Mouse (Mus musculus): ENCODE data around the gene Itih5. TPM values are rescaled to one million over a fixed set of nuclear protein-coding genes. Genes with fewer than 3 reads are reported as not detected.
A peak's percentile ranks its signal among the peaks of the same experiment; 100 is the strongest.

The Itih5 gene
- polyA plus RNA-seq, 1 experiment from 2014 or later: 22.5 TPM

DNA sequence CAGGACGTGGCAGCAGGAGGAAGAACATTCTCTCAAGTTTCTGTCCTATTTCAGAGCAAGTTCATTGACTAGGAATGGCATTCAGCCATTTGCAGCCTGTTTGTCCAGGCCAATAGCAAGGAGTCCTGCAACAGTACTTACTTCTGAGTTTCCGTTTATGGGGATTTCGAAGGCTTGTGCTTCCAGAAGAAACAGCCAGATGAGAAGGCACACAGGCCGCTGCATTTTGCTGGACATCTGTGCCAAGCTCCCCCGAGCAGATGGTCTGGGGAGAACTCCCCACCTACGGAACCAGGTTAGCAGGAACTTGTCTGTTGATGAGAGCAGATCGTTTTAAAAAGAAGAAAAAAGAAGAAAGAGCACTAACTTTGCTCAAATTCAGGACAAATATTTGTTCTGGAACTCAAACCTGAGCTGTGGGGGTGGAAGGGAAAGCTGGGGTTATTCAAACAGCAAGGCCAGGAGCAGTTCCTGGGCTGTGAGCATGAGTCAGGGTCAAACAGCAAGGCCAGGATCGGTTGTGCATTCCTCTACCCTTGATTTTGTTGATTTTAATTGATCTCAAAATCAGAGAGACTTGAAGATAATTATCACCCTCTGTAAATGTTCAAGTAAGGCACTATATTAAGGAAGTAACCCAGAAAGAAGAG, 22.9 kb upstream of the Itih5 start:
- no peaks in the 10 kb centered on the region for H3K27me3 ChIP-seq (replicated peaks; ENCODE audit: control insufficient read depth, insufficient read depth, low read length)
- WGBS: 52% methylated on average over 8 of the region's 8 CpGs
- H3K4me3 ChIP-seq (ENCODE audit: low read depth, low read length): no peak overlapping the region
- ATAC-seq (ENCODE audit: low read depth) (no peak), DNase-seq (ENCODE audit: low spot score) (peak; percentile 17)
- H3K36me3 ChIP-seq (ENCODE audit: control insufficient read depth, insufficient read depth, low read length): no peaks in the 10 kb centered on the region
- H3K27ac ChIP-seq (replicated peaks; ENCODE audit: low read depth, low read length): no peak overlapping the region
- no peaks in the 10 kb centered on the region for H3K9me3 ChIP-seq (ENCODE audit: control insufficient read depth, low read length)
- peaks cover 4% of the 10 kb centered on the region; the same call in 1 of the 2 replicates for H3K4me1 ChIP-seq (ENCODE audit: control insufficient read depth, insufficient read depth, low read length)
- H3K4me2 ChIP-seq (ENCODE audit: low read depth, low read length): no peak overlapping the region
- no peak overlapping the region for H3K9ac ChIP-seq (ENCODE audit: low read depth, low read length)

DNA sequence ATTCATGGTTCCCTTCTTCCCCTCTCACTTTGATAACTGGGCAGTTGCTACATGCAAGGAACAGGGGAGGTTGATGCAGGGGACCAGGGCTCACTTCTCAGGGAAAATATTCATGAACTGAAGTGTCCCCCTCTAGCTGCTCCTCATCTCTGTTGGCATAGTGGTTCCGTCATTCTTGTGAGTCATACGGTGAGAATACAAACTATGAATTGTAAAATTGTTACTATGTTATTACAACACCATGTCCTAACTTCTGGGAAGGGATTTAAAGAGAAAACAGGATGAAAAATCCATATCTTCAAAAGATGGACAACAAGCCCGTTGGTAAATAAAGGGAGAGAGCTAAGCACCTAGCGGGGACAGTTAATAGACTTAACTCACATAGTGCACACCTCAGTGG, 22.1 kb upstream of the Itih5 start, which contains the start of gene Itih2:
Gene Itih2, minus strand, starts transcription at position 101 of the 400 bp plus-strand sequence.
- Histone ChIP-seq H3K36me3 (ENCODE audit: control insufficient read depth, insufficient read depth, low read length) (no peaks in the 10 kb centered on the region), H3K27ac (replicated peaks; ENCODE audit: low read depth, low read length) (no peak within 1 kb of the TSS), H3K27me3 (replicated peaks; ENCODE audit: control insufficient read depth, insufficient read depth, low read length) (no peaks in the 10 kb centered on the region), H3K4me2 (ENCODE audit: low read depth, low read length) (no peak within 1 kb of the TSS), H3K4me1 (ENCODE audit: control insufficient read depth, insufficient read depth, low read length) (peaks cover 4% of the 10 kb centered on the region; the same call in 1 of the 2 replicates), H3K4me3 (ENCODE audit: low read depth, low read length) (no peak within 1 kb of the TSS), H3K9me3 (ENCODE audit: control insufficient read depth, low read length) (no peaks in the 10 kb centered on the region), H3K9ac (ENCODE audit: low read depth, low read length) (no peak within 1 kb of the TSS)
- WGBS: 89% methylated on average over 4 of the region's 4 CpGs
- no peak for DNase-seq (ENCODE audit: low spot score)
- no peak for ATAC-seq (ENCODE audit: low read depth)

DNA sequence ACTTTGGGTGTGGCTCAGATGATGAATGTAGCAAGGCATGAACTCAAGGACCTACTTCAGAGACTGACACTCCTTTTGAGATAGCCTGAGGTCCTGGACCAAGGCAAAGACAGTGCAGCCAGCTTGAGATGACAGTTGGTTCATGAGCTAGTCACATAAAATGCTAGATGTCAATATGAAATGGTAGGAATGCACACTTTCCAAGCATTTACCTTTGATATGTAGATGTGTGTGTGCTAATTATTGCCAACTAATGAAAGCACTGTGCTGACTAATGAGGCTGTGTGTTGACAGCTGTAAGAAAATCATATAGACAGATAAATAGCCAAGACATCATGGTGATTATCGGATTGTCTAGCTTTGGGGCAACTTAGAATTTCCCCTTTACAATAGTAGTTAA, 21.2 kb upstream of the Itih5 start:
- Histone ChIP-seq H3K4me1 (ENCODE audit: control insufficient read depth, insufficient read depth, low read length) (peaks cover 4% of the 10 kb centered on the region; the same call in 1 of the 2 replicates), H3K4me2 (ENCODE audit: low read depth, low read length) (no peak overlapping the region), H3K4me3 (ENCODE audit: low read depth, low read length) (no peak overlapping the region), H3K9me3 (ENCODE audit: control insufficient read depth, low read length) (no peaks in the 10 kb centered on the region), H3K27me3 (replicated peaks; ENCODE audit: control insufficient read depth, insufficient read depth, low read length) (no peaks in the 10 kb centered on the region), H3K36me3 (ENCODE audit: control insufficient read depth, insufficient read depth, low read length) (no peaks in the 10 kb centered on the region), H3K27ac (replicated peaks; ENCODE audit: low read depth, low read length) (no peak overlapping the region), H3K9ac (ENCODE audit: low read depth, low read length) (no peak overlapping the region)
- ATAC-seq (ENCODE audit: low read depth) (no peak), DNase-seq (ENCODE audit: low spot score) (no peak)
- 87% methylated on average over 1 of the region's 1 CpGs for WGBS

GRCm38 (mm10) chr2:10133941-10134340, 19.4 kb upstream of the Itih5 start:
- H3K4me3 ChIP-seq (ENCODE audit: low read depth, low read length): no peak overlapping the region
- WGBS: 61% methylated on average over 6 of the region's 6 CpGs
- no peaks in the 10 kb centered on the region for H3K9me3 ChIP-seq (ENCODE audit: control insufficient read depth, low read length)
- DNase-seq (ENCODE audit: low spot score) (no peak), ATAC-seq (ENCODE audit: low read depth) (no peak)
- no peak overlapping the region for H3K4me2 ChIP-seq (ENCODE audit: low read depth, low read length)
- H3K4me1 ChIP-seq (ENCODE audit: control insufficient read depth, insufficient read depth, low read length): peaks cover 4% of the 10 kb centered on the region; the same call in 1 of the 2 replicates
- H3K9ac ChIP-seq (ENCODE audit: low read depth, low read length): no peak overlapping the region
- H3K27ac ChIP-seq (replicated peaks; ENCODE audit: low read depth, low read length): no peak overlapping the region
- no peaks in the 10 kb centered on the region for H3K27me3 ChIP-seq (replicated peaks; ENCODE audit: control insufficient read depth, insufficient read depth, low read length)
- H3K36me3 ChIP-seq (ENCODE audit: control insufficient read depth, insufficient read depth, low read length): no peaks in the 10 kb centered on the region

GRCm38 (mm10) chr2:10137320-10137719, 16.1 kb upstream of the Itih5 start:
- DNase-seq (ENCODE audit: low spot score) (no peak), ATAC-seq (ENCODE audit: low read depth) (no peak)
- no peaks in the 10 kb centered on the region for H3K36me3 ChIP-seq (ENCODE audit: control insufficient read depth, insufficient read depth, low read length)
- H3K9me3 ChIP-seq (ENCODE audit: control insufficient read depth, low read length): no peaks in the 10 kb centered on the region
- no peak overlapping the region for H3K9ac ChIP-seq (ENCODE audit: low read depth, low read length)
- H3K4me1 ChIP-seq (ENCODE audit: control insufficient read depth, insufficient read depth, low read length): no peaks in the 10 kb centered on the region
- H3K4me3 ChIP-seq (ENCODE audit: low read depth, low read length): no peak overlapping the region
- H3K27ac ChIP-seq (replicated peaks; ENCODE audit: low read depth, low read length): no peak overlapping the region
- WGBS: 75% methylated on average over 2 of the region's 2 CpGs
- H3K27me3 ChIP-seq (replicated peaks; ENCODE audit: control insufficient read depth, insufficient read depth, low read length): 0 out of 2 replicates have a peak, but pooled peaks cover 3% of the 10 kb centered on the region
- no peak overlapping the region for H3K4me2 ChIP-seq (ENCODE audit: low read depth, low read length)

DNA sequence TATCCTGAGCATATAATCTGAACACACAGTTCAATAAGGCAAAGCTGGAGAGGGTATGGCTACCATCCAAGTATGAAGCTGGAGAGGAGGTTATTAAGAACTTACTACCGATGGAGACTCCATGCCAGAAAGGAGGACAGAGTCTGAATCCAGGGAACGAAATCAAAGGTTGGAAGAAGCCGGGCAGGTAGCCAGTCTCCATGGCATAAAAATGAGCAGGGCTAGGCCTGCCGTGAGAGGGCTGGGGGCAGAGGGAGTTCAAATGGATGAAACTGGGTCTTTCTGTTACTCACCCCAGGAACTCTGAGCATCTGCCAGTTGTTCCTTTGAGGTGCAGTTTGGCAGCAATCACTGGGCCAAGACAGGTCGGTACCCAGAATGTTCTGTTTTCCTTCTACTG, 12.9 kb upstream of the Itih5 start:
- ATAC-seq (ENCODE audit: low read depth) (no peak), DNase-seq (ENCODE audit: low spot score) (peak; percentile 5)
- no peaks in the 10 kb centered on the region for H3K4me1 ChIP-seq (ENCODE audit: control insufficient read depth, insufficient read depth, low read length)

GRCm38 (mm10) chr2:10142472-10143454, 10.6 kb upstream of the Itih5 start:
- Histone ChIP-seq H3K9ac (ENCODE audit: low read depth, low read length) (no peak overlapping the region), H3K27ac (replicated peaks; ENCODE audit: low read depth, low read length) (no peak overlapping the region), H3K9me3 (ENCODE audit: control insufficient read depth, low read length) (no peaks in the 10 kb centered on the region), H3K27me3 (replicated peaks; ENCODE audit: control insufficient read depth, insufficient read depth, low read length) (0 out of 2 replicates have a peak, but pooled peaks cover 3% of the 10 kb centered on the region), H3K4me3 (ENCODE audit: low read depth, low read length) (no peak overlapping the region), H3K4me1 (ENCODE audit: control insufficient read depth, insufficient read depth, low read length) (no peaks in the 10 kb centered on the region), H3K4me2 (ENCODE audit: low read depth, low read length) (no peak overlapping the region), H3K36me3 (ENCODE audit: control insufficient read depth, insufficient read depth, low read length) (no peaks in the 10 kb centered on the region)
- peak; percentile 88 for DNase-seq (ENCODE audit: low spot score)
- 39% methylated on average over 8 of the region's 8 CpGs for WGBS
- peak; percentile 83 for ATAC-seq (ENCODE audit: low read depth)

More for the DNA sequence above, 12.9 kb upstream of the Itih5 start:
- Histone ChIP-seq H3K9ac (ENCODE audit: low read depth, low read length) (no peak overlapping the region), H3K27ac (replicated peaks; ENCODE audit: low read depth, low read length) (no peak overlapping the region), H3K27me3 (replicated peaks; ENCODE audit: control insufficient read depth, insufficient read depth, low read length) (0 out of 2 replicates have a peak, but pooled peaks cover 3% of the 10 kb centered on the region), H3K9me3 (ENCODE audit: control insufficient read depth, low read length) (no peaks in the 10 kb centered on the region), H3K36me3 (ENCODE audit: control insufficient read depth, insufficient read depth, low read length) (no peaks in the 10 kb centered on the region), H3K4me2 (ENCODE audit: low read depth, low read length) (no peak overlapping the region), H3K4me3 (ENCODE audit: low read depth, low read length) (no peak overlapping the region)
- WGBS: 69% methylated on average over 5 of the region's 5 CpGs

- no peak overlapping the region for H3K4me3 ChIP-seq (ENCODE audit: low read depth, low read length)
- no peak overlapping the region for H3K9ac ChIP-seq (ENCODE audit: low read depth, low read length)
- H3K9me3 ChIP-seq (ENCODE audit: control insufficient read depth, low read length): no peaks in the 10 kb centered on the region
- H3K4me1 ChIP-seq (ENCODE audit: control insufficient read depth, insufficient read depth, low read length): no peaks in the 10 kb centered on the region
- 43% methylated on average over 6 of the region's 6 CpGs for WGBS
- no peak overlapping the region for H3K27ac ChIP-seq (replicated peaks; ENCODE audit: low read depth, low read length)
- no peak for ATAC-seq (ENCODE audit: low read depth)
- no peak for DNase-seq (ENCODE audit: low spot score)
- no peaks in the 10 kb centered on the region for H3K36me3 ChIP-seq (ENCODE audit: control insufficient read depth, insufficient read depth, low read length)
- no peak overlapping the region for H3K4me2 ChIP-seq (ENCODE audit: low read depth, low read length)
- H3K27me3 ChIP-seq (replicated peaks; ENCODE audit: control insufficient read depth, insufficient read depth, low read length): 0 out of 2 replicates have a peak, but pooled peaks cover 3% of the 10 kb centered on the region
Measured at GRCm38 (mm10) chr2:10145514-10145913, 7.9 kb upstream of the Itih5 start.

Measured in embryonic facial prominence, embryonic 14.5 days (tissue).